Mouse (Mus musculus) hindbrain, embryonic 14.5 days (tissue): ENCODE data around the gene Snx10. TPM values are rescaled to one million over a fixed set of nuclear protein-coding genes. Genes with fewer than 3 reads are reported as not detected.

Experiments used
- ATAC-seq: fragments of 200-750 bp; cut with Nextera tagmentation; 2 replicates; pipeline ENCODE4 v1.8.0; 2017; ENCODE audit warnings: moderate number of reproducible peaks, mild to moderate bottlenecking, moderate TSS enrichment, moderate library complexity; ENCODE audit not compliant: low FRiP score
- DNase-seq: peaks from one replicate; pipeline ENCODE4 v3.0.0-alpha.2; 2015; ENCODE audit warnings: low spot score
- H3K27ac ChIP-seq: fragments of 300-500 bp; sonication (generic); 2 replicates; pipeline ENCODE4 v1.5.1; 2014; ENCODE audit warnings: mild to moderate bottlenecking, moderate library complexity
- H3K27me3 ChIP-seq: fragments of 300-500 bp; sonication (generic); 2 replicates; pipeline ENCODE4 v1.6.1; 2014; ENCODE audit warnings: mild to moderate bottlenecking, low read length, mixed read lengths; ENCODE audit not compliant: control insufficient read depth, insufficient read depth
- H3K36me3 ChIP-seq: fragments of 300-500 bp; sonication (generic); replicated peaks from 2 replicates; pipeline ENCODE4 v1.6.1; 2014; ENCODE audit not compliant: control insufficient read depth, insufficient read depth
- H3K4me1 ChIP-seq: fragments of 300-500 bp; sonication (generic); replicated peaks from 2 replicates; pipeline ENCODE4 v1.6.1; 2014; ENCODE audit warnings: antibody characterized with exemption, low read length, mixed read lengths; ENCODE audit not compliant: control insufficient read depth, insufficient read depth
- H3K4me2 ChIP-seq: fragments of 300-500 bp; sonication (generic); replicated peaks from 2 replicates; pipeline ENCODE4 v1.6.1; 2014; ENCODE audit warnings: mild to moderate bottlenecking, moderate library complexity
- H3K4me3 ChIP-seq: fragments of 300-500 bp; sonication (generic); replicated peaks from 2 replicates; pipeline ENCODE4 v1.5.1; 2014; ENCODE audit warnings: mild to moderate bottlenecking, low read length
- H3K9ac ChIP-seq: fragments of 300-500 bp; sonication (generic); 2 replicates; pipeline ENCODE4 v1.6.1; 2014
- H3K9me3 ChIP-seq: fragments of 300-500 bp; sonication (generic); 2 replicates; pipeline ENCODE4 v1.6.1; 2016; ENCODE audit warnings: low read length; ENCODE audit not compliant: control insufficient read depth
- WGBS: fragments of 180-500 bp; shearing (Covaris S2); extraction: QIAGEN DNeasy Blood & Tissue Kit; methylation state at CpG from one replicate; pipeline ENCODE4 v1.1.7; 2014; 5-methylcytosine and 5-hydroxymethylcytosine counted together
- polyA plus RNA-seq: library from polyadenylated mRNA; unstranded; fragments of >200 nt; fragmentation: Nextera tagmentation; extraction: Ambion mirVana; gene quantifications from 2 replicates; pipeline ENCODE4 v1.2.1, GENCODE M21; 2014

Gene Snx10
- polyA plus RNA-seq, 1 experiment from 2014 or later: 60.3 TPM

- Histone ChIP-seq H3K4me3 (no peak overlapping the region), H3K27me3 (no peaks in the 10 kb centered on the region), H3K36me3 (no peaks in the 10 kb centered on the region), H3K9me3 (no peaks in the 10 kb centered on the region), H3K4me1 (peaks cover 6% of the 10 kb centered on the region; the same call in 1 of the 2 replicates), H3K27ac (no peak overlapping the region), H3K9ac (no peak overlapping the region), H3K4me2 (no peak overlapping the region)
- ATAC-seq (no peak), DNase-seq (no peak)
- 33% methylated on average over 7 of the region's 7 CpGs for WGBS
These were observed 20.5 kb downstream of the Snx10 start for GRCm38 (mm10) chr6:51544118-51544681.

GRCm38 (mm10) chr6:51545219-51545859 lies 21.6 kb downstream of the Snx10 start:
- no peaks in the 10 kb centered on the region for H3K36me3 ChIP-seq
- no peaks in the 10 kb centered on the region for H3K27me3 ChIP-seq
- ATAC-seq (peak; percentile 34; the same call in 1 of the 2 replicates), DNase-seq (no peak)
- H3K27ac ChIP-seq: no peak overlapping the region
- no peak overlapping the region for H3K4me3 ChIP-seq
- peaks cover 6% of the 10 kb centered on the region; the same call in 1 of the 2 replicates for H3K4me1 ChIP-seq
- 81% methylated on average over 11 of the region's 11 CpGs for WGBS
- H3K9ac ChIP-seq: no peak overlapping the region
- no peaks in the 10 kb centered on the region for H3K9me3 ChIP-seq
- no peak overlapping the region for H3K4me2 ChIP-seq

- Histone ChIP-seq H3K27ac (no peak overlapping the region), H3K4me2 (no peak overlapping the region), H3K4me1 (peaks cover 6% of the 10 kb centered on the region; the same call in 1 of the 2 replicates), H3K4me3 (no peak overlapping the region), H3K36me3 (no peaks in the 10 kb centered on the region), H3K9me3 (no peaks in the 10 kb centered on the region), H3K9ac (no peak overlapping the region), H3K27me3 (no peaks in the 10 kb centered on the region)
- 92% methylated on average over 2 of the region's 2 CpGs for WGBS
- ATAC-seq (no peak), DNase-seq (no peak)
These were observed 22.4 kb downstream of the Snx10 start for GRCm38 (mm10) chr6:51546085-51546484.

- no peak overlapping the region for H3K27ac ChIP-seq
- peaks cover 6% of the 10 kb centered on the region; the same call in 1 of the 2 replicates for H3K4me1 ChIP-seq
- no peak overlapping the region for H3K4me2 ChIP-seq
- ATAC-seq: no peak
- DNase-seq: no peak
- 85% methylated on average over 5 of the region's 5 CpGs for WGBS
- no peak overlapping the region for H3K4me3 ChIP-seq
- H3K27me3 ChIP-seq: no peaks in the 10 kb centered on the region
- H3K9me3 ChIP-seq: no peaks in the 10 kb centered on the region
- no peaks in the 10 kb centered on the region for H3K36me3 ChIP-seq
- no peak overlapping the region for H3K9ac ChIP-seq
These were observed 25.1 kb downstream of the Snx10 start for GRCm38 (mm10) chr6:51548757-51549156.

- no peaks in the 10 kb centered on the region for H3K4me1 ChIP-seq
- ATAC-seq (no peak), DNase-seq (no peak)
- no peak overlapping the region for H3K9ac ChIP-seq
- no peaks in the 10 kb centered on the region for H3K27me3 ChIP-seq
- H3K9me3 ChIP-seq: no peaks in the 10 kb centered on the region
- no peaks in the 10 kb centered on the region for H3K36me3 ChIP-seq
- H3K27ac ChIP-seq: no peak overlapping the region
- H3K4me3 ChIP-seq: no peak overlapping the region
- 95% methylated on average over 10 of the region's 10 CpGs for WGBS
- H3K4me2 ChIP-seq: no peak overlapping the region
These were observed 27.6 kb downstream of the Snx10 start for GRCm38 (mm10) chr6:51551267-51551802.

- H3K4me3 ChIP-seq: no peak overlapping the region
- WGBS: 91% methylated on average over 7 of the region's 7 CpGs
- DNase-seq: no peak
- H3K36me3 ChIP-seq: no peaks in the 10 kb centered on the region
- no peak for ATAC-seq
- H3K9ac ChIP-seq: no peak overlapping the region
- no peaks in the 10 kb centered on the region for H3K9me3 ChIP-seq
- no peak overlapping the region for H3K4me2 ChIP-seq
- H3K4me1 ChIP-seq: no peaks in the 10 kb centered on the region
- H3K27ac ChIP-seq: no peak overlapping the region
- H3K27me3 ChIP-seq: no peaks in the 10 kb centered on the region
These were observed 32.9 kb downstream of the Snx10 start for GRCm38 (mm10) chr6:51556562-51556961.

GRCm38 (mm10) chr6:51558311-51558710 lies 34.6 kb downstream of the Snx10 start:
- DNase-seq (no peak), ATAC-seq (no peak)
- H3K4me1 ChIP-seq: no peaks in the 10 kb centered on the region
- no peak overlapping the region for H3K4me3 ChIP-seq
- H3K4me2 ChIP-seq: no peak overlapping the region
- H3K9me3 ChIP-seq: no peaks in the 10 kb centered on the region
- WGBS: 94% methylated on average over 7 of the region's 7 CpGs
- no peak overlapping the region for H3K27ac ChIP-seq
- no peaks in the 10 kb centered on the region for H3K27me3 ChIP-seq
- H3K9ac ChIP-seq: no peak overlapping the region
- no peaks in the 10 kb centered on the region for H3K36me3 ChIP-seq

- DNase-seq (peak; percentile 62), ATAC-seq (0 out of 2 replicates have a peak, but pooled peaks have one; percentile 31)
- H3K4me1 ChIP-seq: peaks cover 10% of the 10 kb centered on the region
- H3K9ac ChIP-seq: no peak overlapping the region
- no peaks in the 10 kb centered on the region for H3K36me3 ChIP-seq
- no peaks in the 10 kb centered on the region for H3K9me3 ChIP-seq
- 36% methylated on average over 14 of the region's 14 CpGs for WGBS
- 0 out of 2 replicates have a peak overlapping the region, but pooled peaks have one; percentile 11 for H3K4me2 ChIP-seq
- H3K27me3 ChIP-seq: no peaks in the 10 kb centered on the region
- peak overlapping the region; percentile 77 for H3K27ac ChIP-seq
- H3K4me3 ChIP-seq: no peak overlapping the region
These were observed 43.3 kb downstream of the Snx10 start for GRCm38 (mm10) chr6:51566771-51567680.

- DNase-seq: no peak
- Histone ChIP-seq H3K27me3 (no peaks in the 10 kb centered on the region), H3K9ac (no peak overlapping the region), H3K4me2 (no peak overlapping the region), H3K36me3 (no peaks in the 10 kb centered on the region), H3K27ac (0 out of 2 replicates have a peak overlapping the region, but pooled peaks have one; percentile 29), H3K4me3 (no peak overlapping the region), H3K9me3 (no peaks in the 10 kb centered on the region), H3K4me1 (peaks cover 10% of the 10 kb centered on the region)
- 60% methylated on average over 8 of the region's 8 CpGs for WGBS
- ATAC-seq: no peak
These were observed 45.4 kb downstream of the Snx10 start for GRCm38 (mm10) chr6:51569086-51569485.
